14 mouse cellular contexts compared by ENCODE assay signal in genomic region chr10:7144081-7144783, GRCm38 (mm10).
DNase-seq lines count a peak whose midpoint lies in the region; ATAC-seq lines count a peak whose summit lies in the region.
"Had no signal": no experiment of that assay in that cellular context is flagged by ENCODE, and none has a peak within 500 bp of the region (broad histone marks: within the 10 kb centered on the region; RNA-seq: fewer than 3 reads in every experiment).

No protein-coding gene starts in this region.

- ATAC-seq in heart, embryonic 11.5 days (replicated peaks; ENCODE audit: insufficient number of reproducible peaks, low FRiP score, low TSS enrichment): no peak
- ATAC-seq in intestine, embryonic 16.5 days: no peak
- ATAC-seq: Patski had no signal

- H3K9me3 ChIP-seq in heart, embryonic 11.5 days (replicated peaks; ENCODE audit: control insufficient read depth, low read length): no peaks in the 10 kb centered on the region
- no peaks in the 10 kb centered on the region for H3K9me3 ChIP-seq in intestine, embryonic 16.5 days (ENCODE audit: control insufficient read depth, low read length)

- WGBS in heart, embryonic 11.5 days (ENCODE audit: insufficient replicate concordance): 67% methylated on average over 13 of the region's 13 CpGs
- 51% methylated on average over 13 of the region's 13 CpGs for WGBS in intestine, embryonic 16.5 days

- H3K4me2 ChIP-seq in heart, embryonic 11.5 days: no peak overlapping the region
- no peak overlapping the region for H3K4me2 ChIP-seq in intestine, embryonic 16.5 days (ENCODE audit: low read depth, low read length)

- H3K4me3 ChIP-seq in heart, embryonic 11.5 days (ENCODE audit: low read depth, low read length): no peak overlapping the region
- H3K4me3 ChIP-seq in intestine, embryonic 16.5 days (ENCODE audit: low read length): no peak overlapping the region

- no peak overlapping the region for H3K9ac ChIP-seq in heart, embryonic 11.5 days (ENCODE audit: low read depth, low read length)
- no peak overlapping the region for H3K9ac ChIP-seq in intestine, embryonic 16.5 days (ENCODE audit: low read depth, low read length)

- DNase-seq in cerebellum, adult 9-10 months: peak; percentile 57
- no peak for DNase-seq in cerebellum, postnatal 4 days (ENCODE audit: low spot score in 2 of 2)
- peak; percentile 33 for DNase-seq in heart, postnatal 4 days
- DNase-seq in retina, embryonic 14.5 days (ENCODE audit: low spot score): peak; percentile 25
- DNase-seq in left cerebral cortex, adult 11 months (ENCODE audit: low spot score): no peak
- DNase-seq in layer of hippocampus, postnatal 10 days (ENCODE audit: low spot score in 2 of 2): no peak
- DNase-seq: kidney, adult 11 months; liver; midbrain, embryonic 14.5 days; right cerebral cortex, postnatal 4 days; thymus, postnatal 4 days had no signal

- no peaks in the 10 kb centered on the region; the same call in 1 of the 2 replicates for H3K36me3 ChIP-seq in heart, embryonic 11.5 days (ENCODE audit: control insufficient read depth, insufficient read depth, low read length)
- no peaks in the 10 kb centered on the region for H3K36me3 ChIP-seq in intestine, embryonic 16.5 days (ENCODE audit: control insufficient read depth, insufficient read depth, low read length)

- H3K27ac ChIP-seq in heart, embryonic 11.5 days (ENCODE audit: low read depth, low read length): no peak overlapping the region
- peak overlapping the region; percentile 60 for H3K27ac ChIP-seq in intestine, embryonic 16.5 days (ENCODE audit: low read length)

- H3K27me3 ChIP-seq in heart, embryonic 11.5 days (ENCODE audit: control insufficient read depth, insufficient read depth, low read length): no peaks in the 10 kb centered on the region
- no peaks in the 10 kb centered on the region for H3K27me3 ChIP-seq in intestine, embryonic 16.5 days (replicated peaks; ENCODE audit: control insufficient read depth, insufficient read depth, low read length)
- H3K27me3 ChIP-seq: Patski had no signal

- H3K4me1 ChIP-seq in heart, embryonic 11.5 days (ENCODE audit: control insufficient read depth, insufficient read depth, low read length): no peaks in the 10 kb centered on the region
- H3K4me1 ChIP-seq in intestine, embryonic 16.5 days (ENCODE audit: control insufficient read depth, insufficient read depth, low read length): peaks cover 20% of the 10 kb centered on the region

Comparison
In these comparisons a context has a peak if more than half of its experiments do, and no peak if none do; other contexts are left out.
1. DNase-seq: peak in cerebellum, adult 9-10 months (single experiment), heart, postnatal 4 days (single experiment) and retina, embryonic 14.5 days (single experiment); none in cerebellum, postnatal 4 days (0 of 2), left cerebral cortex, adult 11 months (single experiment) and layer of hippocampus, postnatal 10 days (0 of 2).